Mouse (Mus musculus) kidney, embryonic 14.5 days (tissue): ENCODE measurements around the gene Shank3. TPM values are rescaled to one million over a fixed set of nuclear protein-coding genes. Genes with fewer than 3 reads are reported as not detected.

ENCODE experiments used
- ATAC-seq: fragments of 200-750 bp; cut with Nextera tagmentation; 2 replicates; pipeline ENCODE4 v1.8.0; 2017; ENCODE audit warnings: moderate number of reproducible peaks, mild to moderate bottlenecking, moderate TSS enrichment, moderate library complexity; ENCODE audit not compliant: low FRiP score, low TSS enrichment
- H3K27ac ChIP-seq: fragments of 300-500 bp; sonication (generic); 2 replicates; pipeline ENCODE4 v1.5.1; 2014; ENCODE audit warnings: low read depth, mild to moderate bottlenecking, low read length, moderate library complexity, mixed read lengths
- H3K27me3 ChIP-seq: fragments of 300-500 bp; sonication (generic); 2 replicates; pipeline ENCODE4 v1.6.1; 2014; ENCODE audit warnings: mild to moderate bottlenecking, low read length; ENCODE audit not compliant: control insufficient read depth, insufficient read depth
- H3K36me3 ChIP-seq: fragments of 300-500 bp; sonication (generic); 2 replicates; pipeline ENCODE4 v1.6.1; 2014; ENCODE audit warnings: low read length, mixed read lengths; ENCODE audit not compliant: control insufficient read depth, insufficient read depth
- H3K4me1 ChIP-seq: fragments of 300-500 bp; sonication (generic); 2 replicates; pipeline ENCODE4 v1.6.1; 2014; ENCODE audit warnings: low read length, mixed read lengths; ENCODE audit not compliant: control insufficient read depth, insufficient read depth
- H3K4me2 ChIP-seq: fragments of 300-500 bp; sonication (generic); replicated peaks from 2 replicates; pipeline ENCODE4 v1.6.1; 2014; ENCODE audit warnings: low read depth, mild to moderate bottlenecking, low read length
- H3K4me3 ChIP-seq: fragments of 300-500 bp; sonication (generic); 2 replicates; pipeline ENCODE4 v1.5.1; 2014; ENCODE audit warnings: mild to moderate bottlenecking, low read length
- H3K9ac ChIP-seq: fragments of 300-500 bp; sonication (generic); 2 replicates; pipeline ENCODE4 v1.6.1; 2014; ENCODE audit warnings: low read depth, mild to moderate bottlenecking, low read length, moderate library complexity
- H3K9me3 ChIP-seq: fragments of 300-500 bp; sonication (generic); 2 replicates; pipeline ENCODE4 v1.6.1; 2016; ENCODE audit warnings: low read length; ENCODE audit not compliant: control insufficient read depth
- WGBS: fragments of 180-500 bp; shearing (Covaris S2); extraction: QIAGEN DNeasy Blood & Tissue Kit; methylation state at CpG from one replicate; pipeline ENCODE4 v1.1.7; 2014; 5-methylcytosine and 5-hydroxymethylcytosine counted together
- polyA plus RNA-seq: library from polyadenylated mRNA; unstranded; fragments of >200 nt; fragmentation: Nextera tagmentation; extraction: Ambion mirVana; gene quantifications from 2 replicates; pipeline ENCODE4 v1.2.1, GENCODE M21; 2014

Shank3 gene
- polyA plus RNA-seq, 1 experiment from 2014 or later: 2.5 TPM

- H3K4me1 ChIP-seq: no peaks in the 10 kb centered on the region
- H3K4me3 ChIP-seq: no peak overlapping the region
- no peak overlapping the region for H3K4me2 ChIP-seq
- H3K27ac ChIP-seq: no peak overlapping the region
- 92% methylated on average over 8 of the region's 8 CpGs for WGBS
- no peak overlapping the region for H3K9ac ChIP-seq
- no peak for ATAC-seq
- H3K36me3 ChIP-seq: no peaks in the 10 kb centered on the region; the same call in 1 of the 2 replicates
- H3K27me3 ChIP-seq: peaks cover 34% of the 10 kb centered on the region
- H3K9me3 ChIP-seq: no peaks in the 10 kb centered on the region
These were observed 26.0 kb downstream of the Shank3 start for GRCm38 (mm10) chr15:89525464-89525863.

- H3K27me3 ChIP-seq: peaks cover 34% of the 10 kb centered on the region
- no peak overlapping the region for H3K27ac ChIP-seq
- WGBS: 74% methylated on average over 7 of the region's 7 CpGs
- H3K9me3 ChIP-seq: no peaks in the 10 kb centered on the region
- no peak for ATAC-seq
- H3K4me2 ChIP-seq: no peak overlapping the region
- H3K9ac ChIP-seq: no peak overlapping the region
- H3K4me1 ChIP-seq: no peaks in the 10 kb centered on the region
- no peaks in the 10 kb centered on the region; the same call in 1 of the 2 replicates for H3K36me3 ChIP-seq
- no peak overlapping the region for H3K4me3 ChIP-seq
These were observed 26.5 kb downstream of the Shank3 start for GRCm38 (mm10) chr15:89525896-89526295.

GRCm38 (mm10) chr15:89526776-89527325 lies 27.4 kb downstream of the Shank3 start:
- H3K27ac ChIP-seq: no peak overlapping the region
- peaks cover 29% of the 10 kb centered on the region for H3K27me3 ChIP-seq
- H3K4me1 ChIP-seq: no peaks in the 10 kb centered on the region
- no peak overlapping the region for H3K4me2 ChIP-seq
- WGBS: 86% methylated on average over 19 of the region's 19 CpGs
- no peak overlapping the region for H3K9ac ChIP-seq
- no peaks in the 10 kb centered on the region for H3K9me3 ChIP-seq
- ATAC-seq: no peak
- no peaks in the 10 kb centered on the region; the same call in 1 of the 2 replicates for H3K36me3 ChIP-seq
- no peak overlapping the region for H3K4me3 ChIP-seq

- Histone ChIP-seq H3K4me1 (0 out of 2 replicates have a peak, but pooled peaks cover under 1% of the 10 kb centered on the region), H3K4me2 (no peak overlapping the region), H3K27ac (no peak overlapping the region), H3K4me3 (no peak overlapping the region), H3K36me3 (no peaks in the 10 kb centered on the region; the same call in 1 of the 2 replicates), H3K27me3 (peaks cover 23% of the 10 kb centered on the region), H3K9me3 (no peaks in the 10 kb centered on the region), H3K9ac (no peak overlapping the region)
- ATAC-seq: no peak
- WGBS: 82% methylated on average over 7 of the region's 7 CpGs
These were observed 28.0 kb downstream of the Shank3 start for GRCm38 (mm10) chr15:89527466-89527865.

GRCm38 (mm10) chr15:89528201-89528850 lies 28.9 kb downstream of the Shank3 start:
- Histone ChIP-seq H3K9ac (no peak overlapping the region), H3K4me1 (peaks cover 5% of the 10 kb centered on the region; the same call in 1 of the 2 replicates), H3K27me3 (peaks cover 22% of the 10 kb centered on the region), H3K4me2 (no peak overlapping the region), H3K27ac (no peak overlapping the region), H3K36me3 (peaks cover 5% of the 10 kb centered on the region; the same call in 1 of the 2 replicates), H3K9me3 (no peaks in the 10 kb centered on the region), H3K4me3 (no peak overlapping the region)
- WGBS: 85% methylated on average over 18 of the region's 18 CpGs
- ATAC-seq: no peak

GRCm38 (mm10) chr15:89528923-89529322 lies 29.5 kb downstream of the Shank3 start:
- Histone ChIP-seq H3K27me3 (peaks cover 19% of the 10 kb centered on the region), H3K36me3 (peaks cover 5% of the 10 kb centered on the region; the same call in 1 of the 2 replicates), H3K4me1 (peaks cover 5% of the 10 kb centered on the region; the same call in 1 of the 2 replicates), H3K4me3 (no peak overlapping the region), H3K9ac (no peak overlapping the region), H3K4me2 (no peak overlapping the region), H3K27ac (no peak overlapping the region), H3K9me3 (no peaks in the 10 kb centered on the region)
- 93% methylated on average over 10 of the region's 10 CpGs for WGBS
- ATAC-seq: no peak

- peaks cover 5% of the 10 kb centered on the region; the same call in 1 of the 2 replicates for H3K36me3 ChIP-seq
- 10% methylated on average over 4 of the region's 4 CpGs for WGBS
- no peak overlapping the region for H3K4me3 ChIP-seq
- 0 out of 2 replicates have a peak, but pooled peaks cover 7% of the 10 kb centered on the region for H3K27me3 ChIP-seq
- no peak for ATAC-seq
- H3K4me1 ChIP-seq: peaks cover 5% of the 10 kb centered on the region; the same call in 1 of the 2 replicates
- no peak overlapping the region for H3K27ac ChIP-seq
- H3K9me3 ChIP-seq: no peaks in the 10 kb centered on the region
- no peak overlapping the region for H3K9ac ChIP-seq
- no peak overlapping the region for H3K4me2 ChIP-seq
These were observed 30.9 kb downstream of the Shank3 start for GRCm38 (mm10) chr15:89530336-89530735.

- no peak overlapping the region for H3K9ac ChIP-seq
- H3K27ac ChIP-seq: no peak overlapping the region
- 0 out of 2 replicates have a peak, but pooled peaks cover 7% of the 10 kb centered on the region for H3K27me3 ChIP-seq
- no peak overlapping the region for H3K4me3 ChIP-seq
- ATAC-seq: no peak
- peaks cover 5% of the 10 kb centered on the region; the same call in 1 of the 2 replicates for H3K4me1 ChIP-seq
- H3K9me3 ChIP-seq: no peaks in the 10 kb centered on the region
- H3K4me2 ChIP-seq: no peak overlapping the region
- peaks cover 5% of the 10 kb centered on the region; the same call in 1 of the 2 replicates for H3K36me3 ChIP-seq
- 91% methylated on average over 5 of the region's 5 CpGs for WGBS
These were observed 32.0 kb downstream of the Shank3 start for GRCm38 (mm10) chr15:89531399-89531798.
